Mouse (Mus musculus) lung, adult 2 months (tissue): ENCODE measurements around the gene Tbc1d10b.

Source experiments
- CTCF ChIP-seq: fragments of 200-500 bp; IDR thresholded peaks from 2 replicates; pipeline ENCODE4 v1.5.1; 2011; ENCODE audit warnings: mild to moderate bottlenecking, low read length, control low read depth; ENCODE audit not compliant: insufficient read depth
- POLR2A ChIP-seq: fragments of 200-500 bp; IDR thresholded peaks from 2 replicates; pipeline ENCODE4 v1.6.1; 2011; ENCODE audit warnings: low read depth, mild to moderate bottlenecking, control low read depth, low read length, borderline replicate concordance; ENCODE audit errors: extremely low read depth

- TF ChIP-seq POLR2A: peak; percentile 70; the same call in 1 of the 2 replicates
- TF ChIP-seq CTCF: no peak
These were observed 45.8 kb upstream of the Tbc1d10b start for GRCm38 (mm10) chr7:127253821-127254769.
